Mouse (Mus musculus) forelimb bud, embryonic 11.5 days (tissue): ENCODE measurements around the gene Klhl29.
A peak's percentile ranks its signal among the peaks of the same experiment; 100 is the strongest.

Experiments used
- DNase-seq: peaks from one replicate; pipeline ENCODE4 v3.0.0-alpha.2; 2012; ENCODE audit warnings: low read depth, low spot score

Klhl29 gene

DNA sequence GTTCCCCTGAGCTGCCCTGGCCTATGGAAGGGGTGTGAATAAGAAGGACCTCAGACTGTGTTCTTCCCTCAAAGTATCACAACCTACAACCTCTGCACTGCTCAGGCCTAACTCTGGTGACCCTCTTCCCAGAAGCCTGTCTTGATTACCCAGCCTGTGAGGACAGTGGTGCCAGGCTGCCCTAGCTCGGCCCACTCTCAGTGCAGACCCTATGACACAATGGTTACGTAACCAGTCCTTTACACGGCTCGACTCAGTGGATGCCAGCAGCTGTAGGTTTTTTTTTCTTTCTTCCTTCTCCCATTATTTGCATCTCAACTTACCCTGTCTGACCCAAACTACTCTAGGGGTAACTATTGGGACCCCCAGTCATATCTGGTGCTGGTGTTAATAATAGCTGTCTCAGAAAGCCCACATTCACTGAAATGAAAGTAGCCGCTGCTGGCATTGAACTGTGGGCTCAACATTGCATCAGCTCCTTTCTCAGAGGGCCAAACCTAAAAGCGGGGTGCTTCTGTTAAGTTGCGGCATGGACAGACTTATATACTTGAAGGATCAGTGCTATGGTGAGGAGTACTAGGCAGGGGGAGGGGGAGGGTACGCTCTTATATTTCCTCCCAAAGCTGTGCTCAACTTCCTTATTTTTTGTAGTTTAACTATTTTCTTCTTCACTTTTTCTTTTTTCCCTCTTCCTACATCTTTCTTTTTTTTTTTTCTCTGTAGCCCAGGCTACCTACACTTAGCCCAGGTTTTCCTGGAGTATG, 152.9 kb downstream of the Klhl29 start:
- no peak for DNase-seq

DNA sequence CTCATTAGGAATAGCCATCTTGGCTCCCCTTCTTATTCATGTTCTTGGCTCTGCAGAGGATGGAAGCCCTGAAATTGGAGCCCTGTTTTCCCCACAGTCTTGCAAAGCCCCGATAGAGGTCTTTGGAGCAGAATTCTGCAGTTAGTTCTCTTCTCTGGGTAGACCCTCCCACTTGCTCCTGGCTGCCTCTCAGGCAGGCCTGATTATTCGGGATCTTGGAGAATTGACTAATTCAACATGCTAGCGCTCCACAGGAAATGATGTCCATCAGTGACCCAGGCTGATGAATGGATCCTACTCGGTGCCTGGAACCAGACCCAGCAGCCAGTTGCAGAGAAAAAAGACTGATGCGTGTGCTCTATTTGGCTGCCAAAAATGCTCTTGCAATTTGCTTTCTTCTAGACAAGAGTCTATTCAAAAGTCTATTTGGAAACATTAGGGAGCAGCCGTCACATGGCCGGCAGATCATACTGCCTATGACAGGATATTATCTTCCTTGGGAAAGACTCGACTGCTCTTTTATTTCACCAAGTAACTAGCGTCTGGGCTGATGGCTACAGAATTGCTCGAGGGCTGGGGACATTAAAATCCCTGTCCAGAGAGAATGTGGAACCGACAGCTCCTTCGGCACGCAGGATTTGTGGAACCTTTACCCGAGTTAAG, 155.4 kb downstream of the Klhl29 start:
- DNase-seq: no peak

DNA sequence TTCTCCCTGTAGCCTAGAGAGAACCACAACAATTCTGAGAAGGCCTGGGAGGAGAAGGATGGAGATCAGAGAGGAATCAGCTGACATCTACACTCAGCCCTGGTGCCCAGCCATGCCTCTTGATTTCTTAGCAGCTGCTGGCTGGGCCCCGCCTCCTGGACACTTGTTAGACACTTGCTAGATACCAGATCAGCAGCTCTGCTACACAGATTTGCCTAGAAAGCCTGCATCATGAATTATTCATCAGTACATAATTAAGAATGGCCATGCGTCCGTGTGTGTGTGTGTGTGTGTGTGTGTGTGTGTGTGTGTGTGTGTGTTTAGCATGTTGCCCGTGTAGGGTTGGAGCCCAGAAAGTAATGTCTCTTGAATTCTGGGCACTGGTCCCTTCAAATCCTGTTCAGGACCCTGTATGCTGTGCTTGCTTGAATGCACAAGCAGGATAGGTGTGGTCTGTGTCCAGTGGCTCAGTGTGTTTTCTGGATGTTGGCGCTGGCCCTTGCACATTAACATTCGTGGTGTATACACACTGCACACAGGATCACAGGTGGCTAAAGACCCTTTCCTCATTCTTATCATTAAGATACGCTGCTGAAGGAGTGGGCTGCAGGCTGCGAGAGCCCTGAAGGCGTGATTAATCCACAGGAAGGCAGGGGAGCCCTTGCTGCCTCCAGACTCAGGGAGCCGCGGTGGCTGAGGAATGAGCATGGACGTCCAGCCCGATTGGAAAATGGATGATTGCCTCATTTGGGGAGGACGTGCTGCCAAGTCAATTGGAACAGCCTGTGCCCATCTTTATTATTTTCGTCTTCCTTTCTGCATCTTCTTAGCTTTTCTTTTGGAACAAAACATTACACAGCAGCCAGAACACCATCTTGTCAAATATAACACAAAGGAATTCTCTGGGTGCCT, 159.4 kb downstream of the Klhl29 start:
- no peak for DNase-seq

DNA sequence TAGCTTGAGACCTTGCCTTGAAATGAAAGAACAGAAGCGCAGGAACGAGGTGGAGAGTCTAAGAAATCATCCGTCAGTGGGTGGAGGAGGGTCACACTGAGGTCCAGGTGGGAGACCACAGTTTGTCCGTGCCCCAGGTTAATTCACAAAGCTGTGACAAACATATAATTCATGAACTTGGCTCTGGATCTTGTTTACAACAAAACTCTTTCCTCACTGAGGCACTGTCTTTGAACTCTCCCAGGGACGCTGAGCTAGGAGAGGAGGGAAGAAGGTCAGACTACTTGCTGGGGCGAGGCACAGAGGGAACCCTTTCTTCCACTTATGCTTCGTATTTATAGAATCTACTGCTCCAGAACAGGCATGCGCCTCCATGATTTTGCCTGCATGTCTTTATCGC, 161.2 kb downstream of the Klhl29 start:
- no peak for DNase-seq

DNA sequence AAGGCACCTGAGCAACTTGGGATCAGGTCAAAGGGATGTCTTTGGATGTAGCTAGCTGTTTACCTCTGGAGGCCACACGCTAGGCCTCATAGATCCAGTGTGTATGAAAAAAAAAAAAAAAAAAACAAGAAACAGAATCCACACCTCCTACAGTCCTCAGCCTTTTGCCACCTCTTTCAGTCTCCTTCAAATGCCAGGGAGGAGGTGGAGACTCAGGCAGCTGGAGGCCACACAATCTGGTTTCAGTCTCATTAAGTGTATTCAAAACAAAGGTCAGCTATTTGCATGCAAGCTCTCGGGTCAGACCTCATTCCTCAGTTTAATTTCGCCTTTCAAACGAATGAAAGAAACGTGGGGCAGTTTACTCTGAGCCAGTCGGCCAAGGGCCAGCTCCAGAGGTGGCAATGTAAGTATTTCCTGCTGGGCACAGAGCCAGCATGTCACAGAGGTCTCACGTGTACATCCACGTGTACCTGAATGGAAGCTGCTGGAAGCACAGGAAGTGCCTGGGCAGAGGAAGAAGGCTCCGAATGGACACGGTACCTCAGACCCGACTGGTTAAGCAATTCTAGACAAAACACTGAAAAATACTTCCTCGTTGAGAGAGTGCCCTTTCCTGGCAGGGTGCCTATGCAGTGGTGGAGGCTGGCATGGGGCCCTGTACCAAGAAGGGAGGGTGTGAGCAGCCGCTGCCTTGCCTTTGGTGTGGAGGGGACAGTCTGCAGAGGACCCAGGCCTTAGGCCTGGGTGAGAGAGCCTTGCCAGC, 162.0 kb downstream of the Klhl29 start:
- peak; percentile 33 for DNase-seq

DNA sequence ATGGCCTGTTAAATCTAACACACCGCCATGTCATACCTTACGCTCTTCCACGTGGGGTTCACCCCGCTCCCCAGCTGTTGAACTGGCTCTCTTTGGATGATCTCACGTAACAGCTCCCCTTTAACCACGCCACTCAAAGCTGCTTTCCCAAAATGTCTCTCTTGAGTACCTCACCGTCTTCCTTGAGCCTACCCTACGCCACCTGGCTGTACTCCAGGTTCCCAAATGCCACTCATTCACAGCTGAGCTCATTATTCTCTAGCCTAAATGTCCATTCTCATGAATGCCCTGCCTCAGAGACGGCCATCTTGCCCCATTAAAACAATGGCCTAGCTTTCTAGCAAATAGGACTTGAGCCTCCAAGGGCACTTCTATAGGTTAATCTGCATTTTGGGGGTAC, 163.6 kb downstream of the Klhl29 start:
- DNase-seq: no peak

DNA sequence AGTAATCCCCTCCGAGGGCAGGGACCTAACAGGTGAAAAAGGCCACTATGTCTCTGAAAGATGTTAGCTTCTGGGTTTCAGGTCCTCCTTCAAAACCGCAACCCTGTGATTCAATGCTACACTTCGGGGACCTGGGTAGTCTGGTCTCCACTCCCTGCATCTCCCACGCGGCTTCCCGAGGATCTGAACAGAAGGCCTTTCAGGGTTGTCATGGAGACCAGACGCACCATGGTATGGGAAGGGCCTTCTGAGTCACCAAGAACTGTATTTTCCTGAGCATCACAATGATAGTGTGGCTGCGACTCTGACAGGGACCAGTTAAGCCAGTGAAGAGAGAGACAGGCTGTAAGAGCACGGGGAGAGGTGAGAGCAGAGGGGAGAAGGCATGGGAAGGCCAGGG, 164.7 kb downstream of the Klhl29 start:
- no peak for DNase-seq

DNA sequence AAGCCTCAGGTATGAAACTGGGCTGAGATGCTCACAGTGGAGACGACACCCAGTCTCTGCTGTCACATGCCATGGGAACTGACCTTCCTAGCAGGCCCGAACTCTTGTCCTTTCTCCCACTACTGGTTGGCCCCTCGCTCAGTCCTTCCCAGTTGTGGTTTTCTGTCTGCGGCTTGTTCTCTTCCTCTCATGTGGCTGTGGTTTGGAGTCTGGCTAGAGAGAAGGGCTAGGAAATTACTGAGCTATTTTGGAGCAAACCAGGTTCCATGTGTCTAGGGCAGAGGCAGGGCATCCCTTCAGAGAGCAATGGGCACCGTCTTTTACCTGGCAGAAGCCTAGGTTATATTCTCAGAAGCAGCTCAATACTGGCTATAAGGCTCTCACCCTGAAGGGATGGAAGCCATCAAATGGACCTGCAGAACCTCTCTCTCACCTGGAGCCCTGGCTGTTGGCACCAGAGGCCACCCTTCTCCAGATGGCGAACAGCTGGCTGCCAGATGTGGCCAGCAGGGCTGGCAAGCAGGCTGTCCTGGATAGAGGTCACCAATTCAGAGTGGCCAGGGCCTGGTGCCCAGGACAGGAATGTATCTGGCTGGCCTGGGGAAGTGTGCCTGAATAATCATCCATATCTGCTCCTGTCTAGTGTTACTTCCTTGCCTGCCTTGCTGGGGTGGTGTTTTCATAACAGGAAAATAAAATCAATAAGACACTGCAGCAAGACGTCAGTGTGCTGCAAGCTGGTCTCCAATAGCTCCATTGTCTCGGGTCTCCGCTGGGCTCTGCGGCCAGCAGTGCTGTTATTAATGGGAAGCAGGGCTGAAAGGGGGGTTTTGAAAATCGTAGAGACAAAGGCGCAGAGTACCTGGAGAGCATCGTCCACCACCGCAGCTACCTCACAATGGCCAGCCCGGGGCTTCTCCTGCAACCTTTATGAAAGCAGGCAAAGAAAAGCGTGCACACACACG, 167.3 kb downstream of the Klhl29 start:
- peak; percentile 80 for DNase-seq

DNA sequence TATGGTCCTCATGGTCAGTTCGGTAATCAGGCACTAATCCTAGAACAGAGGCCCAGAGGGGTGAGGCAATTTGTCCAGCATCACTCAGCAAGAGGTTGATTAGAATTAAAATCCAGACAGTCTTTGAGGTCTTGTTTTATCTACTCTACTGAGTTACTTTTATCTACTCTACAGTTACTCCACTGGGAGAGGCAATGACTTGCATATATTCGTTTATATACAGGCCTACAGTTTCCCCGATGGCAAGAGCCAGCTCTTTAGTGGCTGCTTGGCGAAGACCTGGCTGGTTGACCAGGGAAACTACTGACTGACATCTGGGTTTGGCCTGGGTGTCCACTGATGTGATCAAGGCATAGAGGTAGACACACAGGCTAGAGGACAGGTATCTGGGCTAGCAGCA, 168.3 kb downstream of the Klhl29 start:
- DNase-seq: no peak

DNA sequence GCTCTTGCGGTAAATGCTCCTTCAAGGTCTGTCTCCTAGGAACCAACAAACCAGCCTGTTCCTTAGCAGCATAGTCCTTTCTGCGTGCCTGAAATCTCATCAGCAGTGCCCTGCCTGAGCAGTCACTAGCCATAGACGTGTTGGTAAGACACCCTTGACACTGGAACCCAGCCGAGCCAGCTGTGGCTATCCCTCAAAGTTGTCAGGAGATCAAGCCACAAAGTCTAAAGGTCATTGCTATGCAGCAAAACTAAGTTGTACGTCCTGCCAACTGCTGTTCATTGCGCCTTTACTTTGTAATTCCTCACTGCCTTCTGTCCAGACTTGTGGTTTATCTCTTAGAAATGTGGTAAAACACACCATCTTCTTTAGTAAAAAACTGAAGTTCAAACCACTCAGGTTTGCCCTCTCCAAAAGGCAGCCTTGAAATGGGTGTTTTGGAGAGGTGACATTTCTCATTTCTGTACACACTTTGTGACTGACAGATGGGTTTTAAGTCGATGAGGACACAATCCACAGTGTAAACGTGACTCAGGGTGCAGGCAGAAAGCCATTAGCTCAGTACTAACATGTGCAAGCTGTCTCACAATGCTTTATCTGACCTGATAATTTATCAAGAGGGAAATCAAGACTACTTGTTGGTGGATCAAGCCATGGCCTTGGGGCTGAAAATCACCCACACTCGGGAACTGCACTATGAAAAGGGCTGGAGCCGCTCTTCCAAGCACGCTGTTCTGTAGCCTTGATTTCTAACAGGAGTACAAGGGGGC, 171.2 kb downstream of the Klhl29 start:
- DNase-seq: no peak

DNA sequence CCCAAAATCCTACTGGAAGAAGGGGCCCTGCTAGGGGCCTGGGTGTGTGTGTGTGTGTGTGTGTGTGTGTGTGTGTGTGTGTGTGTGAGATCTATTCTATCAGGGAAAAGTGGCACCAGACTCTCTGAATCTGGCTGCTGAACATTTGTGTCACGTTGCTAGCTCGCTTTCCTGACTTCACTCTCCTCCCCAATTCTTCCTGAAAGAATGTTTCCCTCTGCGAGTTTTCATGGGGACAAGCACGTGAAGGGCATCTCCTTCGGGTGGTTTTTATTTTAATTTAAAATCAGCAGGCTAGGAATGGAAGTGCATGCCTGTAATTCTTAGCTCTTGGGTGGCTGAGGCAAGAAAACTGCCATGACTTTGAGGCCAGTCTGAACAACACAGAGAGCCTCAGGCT, 172.1 kb downstream of the Klhl29 start:
- DNase-seq: no peak

DNA sequence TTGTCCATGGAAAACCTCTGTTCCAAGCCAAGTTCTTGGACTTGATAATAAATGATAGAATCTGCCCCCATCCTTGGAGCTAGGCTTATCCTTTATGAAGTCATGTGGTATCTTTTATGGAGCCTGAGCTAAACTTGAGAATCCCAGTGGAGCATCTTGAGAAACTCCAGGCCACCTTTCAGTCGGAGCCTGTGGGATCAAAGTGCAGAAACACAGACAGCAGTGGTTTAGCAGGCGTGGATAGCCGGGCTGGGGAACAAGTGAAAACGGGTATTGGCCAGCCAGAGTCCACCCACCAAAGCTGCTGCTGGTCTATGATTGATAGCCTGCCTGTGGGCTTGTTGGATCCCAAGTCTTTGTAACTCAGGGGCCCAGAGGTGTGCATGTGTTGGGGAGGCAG, 177.2 kb downstream of the Klhl29 start:
- DNase-seq: no peak

DNA sequence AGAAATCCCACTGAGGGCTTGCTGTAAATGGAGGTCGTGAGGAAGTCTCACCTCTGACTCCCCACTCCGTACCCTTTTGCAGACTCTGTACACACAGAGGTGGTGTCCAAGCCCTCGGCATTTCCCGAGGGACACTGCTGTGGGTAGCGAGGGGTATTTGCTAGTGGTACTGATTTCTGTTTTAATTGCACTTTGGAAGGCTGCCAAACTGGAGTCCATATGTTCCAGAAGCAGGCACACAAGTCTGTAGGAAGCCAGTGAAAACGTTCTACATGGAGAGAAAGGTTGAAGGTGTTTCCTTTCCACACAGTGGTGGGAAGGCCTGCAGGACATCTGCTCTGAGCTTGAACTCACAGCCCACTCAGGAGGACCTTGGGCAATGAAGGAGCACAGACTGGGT, 181.3 kb downstream of the Klhl29 start:
- DNase-seq: no peak

DNA sequence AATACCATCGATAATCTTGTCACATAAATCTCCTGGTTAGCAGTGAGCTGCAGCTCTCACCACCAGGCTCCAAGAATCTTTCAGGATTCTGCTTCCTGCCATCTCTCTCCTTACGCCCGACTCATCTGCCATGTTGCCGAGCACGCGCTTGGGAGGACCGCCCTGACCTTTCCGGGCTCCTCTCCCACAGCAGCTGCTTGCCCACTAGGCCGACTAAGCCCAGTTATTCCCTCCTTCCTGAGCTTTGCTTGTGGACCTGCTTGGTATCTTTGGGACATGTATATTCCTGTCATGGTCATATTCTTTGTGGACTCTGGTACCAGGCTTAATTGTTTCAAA, 183.1 kb downstream of the Klhl29 start:
- no peak for DNase-seq

DNA sequence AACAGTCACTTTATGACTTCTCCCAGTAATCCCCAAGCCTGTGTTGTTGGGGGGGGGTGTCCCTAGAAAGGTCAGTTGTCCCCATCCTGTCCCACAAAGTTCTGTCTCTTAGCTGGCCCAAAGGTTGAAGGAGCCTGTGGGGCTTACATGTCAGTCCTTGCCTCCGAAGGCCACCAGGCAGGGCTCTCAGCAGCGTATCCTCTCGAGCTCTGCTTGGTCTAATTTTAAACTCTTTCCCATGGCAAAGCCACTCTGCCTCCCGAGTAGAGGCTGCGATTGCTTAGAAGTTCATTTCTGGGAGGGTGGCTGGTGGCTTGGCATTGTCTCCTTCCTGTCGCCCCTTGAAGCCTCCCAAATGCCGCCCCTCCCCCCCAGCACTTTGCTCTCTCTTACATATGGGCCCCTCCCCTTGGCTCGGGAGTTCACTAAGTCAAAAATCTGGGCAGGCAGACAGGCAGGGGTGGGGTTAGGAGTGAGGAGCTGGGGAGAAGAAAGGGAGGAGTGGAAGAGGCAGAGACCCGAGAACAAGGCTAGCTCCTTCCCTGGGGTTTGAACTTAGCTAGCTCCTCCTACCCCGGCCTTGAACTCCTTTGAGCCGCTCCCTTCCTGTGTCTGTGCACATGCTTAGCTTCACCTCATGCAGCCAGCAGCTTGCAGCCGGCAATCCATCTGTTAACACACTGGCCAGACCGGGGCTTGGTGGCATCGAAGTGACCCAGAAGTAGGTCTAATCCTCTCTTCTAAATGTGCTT, 183.7 kb downstream of the Klhl29 start:
- DNase-seq: peak; percentile 28

DNA sequence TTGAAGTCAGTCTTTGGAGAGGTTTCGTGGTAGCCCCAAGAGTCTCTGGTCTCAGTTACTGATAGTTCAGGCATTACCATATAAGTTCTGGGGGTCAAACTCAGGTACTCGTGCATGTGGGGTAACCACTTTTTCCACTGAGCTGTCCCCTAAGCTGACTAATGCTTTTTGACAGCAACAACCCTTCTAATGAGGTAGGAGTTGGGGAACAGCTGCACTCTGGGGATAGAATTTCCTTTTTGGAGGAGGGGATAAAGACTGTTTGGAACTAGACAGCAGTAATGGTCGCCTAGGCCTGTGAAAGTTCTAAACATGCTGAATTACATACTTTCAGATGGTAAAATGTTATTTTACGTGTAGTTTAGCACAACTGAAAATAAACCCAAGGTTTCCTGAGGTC, 184.3 kb downstream of the Klhl29 start:
- DNase-seq: peak; percentile 27

DNA sequence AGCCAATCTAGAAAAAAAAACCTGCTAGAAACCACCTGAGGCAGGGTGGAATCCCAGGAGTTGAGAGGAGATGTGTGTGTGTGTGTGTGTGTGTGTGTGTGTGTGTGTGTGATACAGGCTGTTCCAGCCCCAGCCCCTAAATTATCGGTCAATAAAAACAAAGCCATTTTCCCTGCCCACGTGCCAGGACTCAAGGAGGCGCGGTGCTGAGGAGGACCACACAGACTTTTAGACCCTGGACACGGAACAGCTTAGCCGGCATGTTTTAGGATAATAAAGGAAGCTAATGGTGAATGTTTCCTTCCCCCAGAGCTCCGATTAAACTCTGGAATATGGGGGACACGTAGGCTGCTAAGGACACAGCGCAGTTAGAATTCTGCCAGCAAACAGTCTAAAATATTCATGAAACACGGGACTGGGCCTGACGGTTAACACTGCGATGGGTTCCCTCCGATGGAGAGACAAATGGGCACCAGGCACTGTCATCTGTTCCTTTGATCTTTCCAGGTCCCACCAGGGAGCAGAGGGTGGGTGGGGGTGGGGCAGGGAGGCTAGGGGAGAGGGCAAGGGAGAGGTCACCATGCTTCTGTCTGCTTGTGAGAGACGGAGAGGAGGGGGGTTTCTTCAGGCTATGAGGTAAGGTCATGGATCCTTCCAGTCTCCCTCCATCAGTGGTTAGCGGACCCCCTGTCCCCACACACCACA, 185.9 kb downstream of the Klhl29 start:
- DNase-seq: no peak

DNA sequence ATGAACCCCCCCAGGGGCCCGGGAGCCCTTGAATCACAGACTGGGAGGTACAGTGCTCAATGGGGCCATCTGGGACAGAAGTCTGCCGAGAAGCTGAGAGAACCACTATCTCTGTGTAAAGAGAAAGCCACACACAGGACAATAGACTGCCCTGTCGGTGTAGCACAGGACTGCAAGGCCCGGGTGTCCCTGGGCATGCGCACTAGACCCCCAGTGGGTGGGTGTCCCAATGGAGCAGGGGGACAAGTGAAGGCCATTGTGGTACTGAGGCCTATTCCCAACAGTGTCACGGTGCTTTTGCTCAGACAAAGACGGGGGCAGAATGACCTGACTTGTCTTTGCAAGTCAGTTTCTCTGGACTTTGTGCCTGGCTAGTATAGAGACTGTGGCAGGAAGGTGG, 186.6 kb downstream of the Klhl29 start:
- DNase-seq: no peak
